Mouse (Mus musculus) adrenal gland, postnatal 10 days (tissue): ENCODE measurements at regions not wholly inside any gene's neighbourhood (a gene's known extent, or its start where the extent isn't known, plus 50 kb on each side); places are given as distances from the start of the nearest gene placed in this dataset.
A peak's percentile ranks its signal among the peaks of the same experiment; 100 is the strongest.

Experiments used
- DNase-seq: peaks from one replicate; pipeline ENCODE4 v3.0.0; 2021; ENCODE audit warnings: mixed read lengths

- peak; percentile 60 for DNase-seq
These were observed 114.8 kb upstream of the Tmem260 start for GRCm38 (mm10) chr14:48330965-48331622.

GRCm38 (mm10) chr14:48331623-48332000 is 114.3 kb upstream of the Tmem260 start:
- DNase-seq, result no peak

- DNase-seq, result peak; percentile 40
These were observed 113.7 kb upstream of the Tmem260 start for GRCm38 (mm10) chr14:48332193-48332592.

GRCm38 (mm10) chr14:48332660-48333059 is 113.3 kb upstream of the Tmem260 start:
- peak; percentile 66 for DNase-seq

GRCm38 (mm10) chr14:48334106-48334809 is 111.7 kb upstream of the Tmem260 start:
- DNase-seq, result no peak

- no peak for DNase-seq
These were observed 106.5 kb upstream of the Tmem260 start for GRCm38 (mm10) chr14:48339434-48339833.

- DNase-seq, result no peak
These were observed 103.0 kb upstream of the Tmem260 start for GRCm38 (mm10) chr14:48342944-48343343.

GRCm38 (mm10) chr14:48345956-48346355 is 100.0 kb upstream of the Tmem260 start:
- peak; percentile 40 for DNase-seq

GRCm38 (mm10) chr14:48349392-48350044 is 96.4 kb upstream of the Tmem260 start:
- DNase-seq, result no peak

GRCm38 (mm10) chr14:48351652-48352051 is 94.3 kb upstream of the Tmem260 start:
- DNase-seq, result no peak

GRCm38 (mm10) chr14:48352825-48353224 is 93.1 kb upstream of the Tmem260 start:
- DNase-seq, result no peak

- no peak for DNase-seq
These were observed 91.7 kb upstream of the Tmem260 start for GRCm38 (mm10) chr14:48354176-48354575.

GRCm38 (mm10) chr14:48357441-48357840 is 88.5 kb upstream of the Tmem260 start:
- no peak for DNase-seq

GRCm38 (mm10) chr14:48358487-48359159 is 87.3 kb upstream of the Tmem260 start:
- DNase-seq, result peak; percentile 49

GRCm38 (mm10) chr14:48361820-48362219 is 84.1 kb upstream of the Tmem260 start:
- no peak for DNase-seq

GRCm38 (mm10) chr14:48367006-48367405 is 78.9 kb upstream of the Tmem260 start:
- DNase-seq, result peak; percentile 83

- DNase-seq, result peak; percentile 30
These were observed 75.6 kb upstream of the Tmem260 start for GRCm38 (mm10) chr14:48370322-48370721.

GRCm38 (mm10) chr14:48371766-48372165 is 74.2 kb upstream of the Tmem260 start:
- peak; percentile 42 for DNase-seq

- DNase-seq, result no peak
These were observed 69.8 kb upstream of the Tmem260 start for GRCm38 (mm10) chr14:48376112-48376511.
